In the genomic region with DNA sequence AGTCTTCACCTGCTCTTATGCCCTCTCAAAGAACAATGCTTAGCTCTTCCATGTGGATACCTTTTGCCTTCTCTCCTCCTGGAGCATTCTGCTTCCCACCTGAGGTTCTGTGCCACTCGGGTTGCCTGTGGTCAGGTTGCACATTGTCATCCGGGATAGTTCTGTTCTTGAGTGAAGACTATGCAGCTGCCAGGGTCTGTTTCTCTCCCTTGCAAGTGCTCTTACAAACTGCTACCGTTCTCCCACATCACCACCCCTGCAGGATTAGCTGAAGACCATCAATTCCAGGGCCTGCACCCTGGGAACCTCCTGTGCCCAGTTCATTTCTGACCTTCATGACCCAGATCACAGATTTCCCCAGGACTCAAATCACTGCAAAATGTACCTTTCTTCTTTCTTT, we compare ENCODE assay signal across 16 mouse cellular contexts.
DNase-seq lines count a peak whose midpoint lies in the region.
"Had no signal": no experiment of that assay in that cellular context is flagged by ENCODE, and none has a peak within 500 bp of the region (broad histone marks: within the 10 kb centered on the region; RNA-seq: fewer than 3 reads in every experiment).

No protein-coding gene starts in this region.

- WGBS in heart, embryonic 10.5 days, result 76% methylated on average over 3 of the region's 3 CpGs

- no peaks in the 10 kb centered on the region for H3K27me3 ChIP-seq in heart, embryonic 10.5 days (ENCODE audit: insufficient read depth, poor library complexity, severe bottlenecking)
- H3K27me3 ChIP-seq: CH12.LX had no signal

- H3K36me3 ChIP-seq in heart, embryonic 10.5 days, result no peaks in the 10 kb centered on the region
- H3K36me3 ChIP-seq: G1E had no signal

- no peaks in the 10 kb centered on the region for H3K9me3 ChIP-seq in heart, embryonic 10.5 days
- H3K9me3 ChIP-seq: G1E had no signal

- peak; percentile 71 for DNase-seq in heart, adult 11 months
- no peak for DNase-seq in heart, postnatal 10 days
- DNase-seq in heart, embryonic 10.5 days (ENCODE audit: low spot score), result peak; percentile 68
- DNase-seq in heart, adult 18-20 months, result no peak
- DNase-seq: adrenal gland, adult 2 months; adrenal gland, adult 8-10 months; adrenal gland, postnatal 10 days; adrenal gland, postnatal 14 days; adrenal gland, postnatal 25 days; adrenal gland, postnatal 36 days; B cell, adult 2 months; cerebellum, adult 11 months; cerebellum, adult 11-12 months; cerebellum, adult 18-20 months had no signal

- H3K4me1 ChIP-seq in heart, embryonic 10.5 days, result no peaks in the 10 kb centered on the region

- H3K4me3 ChIP-seq in heart, embryonic 10.5 days, result no peak overlapping the region

- intact Hi-C loops in heart, postnatal 10 days (cut with DNase I), result no loop called here

- H3K27ac ChIP-seq in heart, embryonic 10.5 days, result no peak overlapping the region

Comparison
In these comparisons a context has a peak if more than half of its experiments do, and no peak if none do; other contexts are left out.
1. DNase-seq: peak in heart, adult 11 months (single experiment) and heart, embryonic 10.5 days (single experiment); none in heart, postnatal 10 days (0 of 2) and heart, adult 18-20 months (0 of 2).